Mouse (Mus musculus) ES-E14 (cell line): Measurements from ENCODE around the gene Inava. TPM values are rescaled to one million over a fixed set of nuclear protein-coding genes. Genes with fewer than 3 reads are reported as not detected.

Source experiments
- DNase-seq: peaks from one replicate; pipeline ENCODE4 v3.0.0-alpha.2; 2013; ENCODE audit warnings: low read depth, low spot score
- H3K27ac ChIP-seq: 2 replicates; pipeline ENCODE4 v1.5.1; 2012; ENCODE audit warnings: low read depth, mild to moderate bottlenecking, low read length, moderate library complexity, mixed read lengths; ENCODE audit not compliant: poor library complexity, insufficient read depth, severe bottlenecking
- H3K36me3 ChIP-seq: 2 replicates; pipeline ENCODE4 v1.6.1; 2012; ENCODE audit warnings: mild to moderate bottlenecking, low read length, moderate library complexity, mixed read lengths; ENCODE audit not compliant: control insufficient read depth, poor library complexity, insufficient read depth, severe bottlenecking
- H3K4me1 ChIP-seq, 2 experiments: fragments of 150-350 bp in 1 of 2; sonication (generic) in 1 of 2; 2 replicates each; pipeline ENCODE4 v1.6.1; 2012; ENCODE audit warnings: low read length in 2 of 2, mild to moderate bottlenecking in 1 of 2, mixed read lengths in 1 of 2; ENCODE audit not compliant: control insufficient read depth in 2 of 2, insufficient read depth in 2 of 2, poor library complexity in 1 of 2
- H3K4me3 ChIP-seq, 2 experiments: fragments of 150-350 bp in 1 of 2; sonication (generic) in 1 of 2; 2 replicates each; pipeline ENCODE4 v1.5.1; 2012; ENCODE audit warnings: low read length in 2 of 2, low read depth in 1 of 2, mild to moderate bottlenecking in 1 of 2, mixed read lengths in 1 of 2; ENCODE audit not compliant: insufficient read depth in 1 of 2, poor library complexity in 1 of 2, severe bottlenecking in 1 of 2
- H3K9ac ChIP-seq: 2 replicates; pipeline ENCODE4 v1.6.1; 2012; ENCODE audit warnings: low read depth, mild to moderate bottlenecking, low read length, mixed read lengths; ENCODE audit not compliant: poor library complexity, insufficient read depth, severe bottlenecking
- H3K9me3 ChIP-seq: fragments of 150-350 bp; sonication (generic); 2 replicates; pipeline ENCODE4 v1.6.1; 2012; ENCODE audit warnings: low read depth, mild to moderate bottlenecking, low read length; ENCODE audit not compliant: control insufficient read depth, insufficient read depth
- CHD2 ChIP-seq: IDR thresholded peaks from 2 replicates; pipeline ENCODE4 v1.6.1; 2014; ENCODE audit warnings: mild to moderate bottlenecking, low read depth, low read length, inconsistent platforms
- HCFC1 ChIP-seq: IDR thresholded peaks from 2 replicates; pipeline ENCODE4 v1.6.1; 2012; ENCODE audit warnings: low read length, inconsistent platforms, borderline replicate concordance; ENCODE audit not compliant: insufficient read depth
- MAFK ChIP-seq: IDR thresholded peaks from 2 replicates; pipeline ENCODE4 v1.6.1; 2014; ENCODE audit warnings: mild to moderate bottlenecking, low read depth, low read length, inconsistent platforms; ENCODE audit not compliant: insufficient read depth
- ZC3H11A ChIP-seq: IDR thresholded peaks from 2 replicates; pipeline ENCODE4 v1.6.1; 2012; ENCODE audit warnings: low read depth, mild to moderate bottlenecking, inconsistent platforms, low read length, borderline replicate concordance
- ZNF384 ChIP-seq: IDR thresholded peaks from 2 replicates; pipeline ENCODE4 v1.6.1; 2012; ENCODE audit warnings: low read depth, low read length, inconsistent platforms
- in situ Hi-C, 2 experiments: fragments of 600-800 bp; cut with MboI; formaldehyde crosslinking; loops; one replicate each; pipeline ENCODE4 v1.15.1; 2025; ENCODE audit warnings: low sequenced_read_pairs in 2 of 2, inconsistent platforms in 1 of 2; ENCODE audit not compliant: unreplicated experiment in 2 of 2
- total RNA-seq: library from RNA; depleted of rRNA; stranded (reverse); fragments of 300-350 nt; gene quantifications from 2 replicates; pipeline ENCODE4 v1.2.3, GENCODE M21; 2012; rRNA removed

The Inava gene
- total RNA-seq: 8.5 and 9.6 TPM in 2 replicates

DNA sequence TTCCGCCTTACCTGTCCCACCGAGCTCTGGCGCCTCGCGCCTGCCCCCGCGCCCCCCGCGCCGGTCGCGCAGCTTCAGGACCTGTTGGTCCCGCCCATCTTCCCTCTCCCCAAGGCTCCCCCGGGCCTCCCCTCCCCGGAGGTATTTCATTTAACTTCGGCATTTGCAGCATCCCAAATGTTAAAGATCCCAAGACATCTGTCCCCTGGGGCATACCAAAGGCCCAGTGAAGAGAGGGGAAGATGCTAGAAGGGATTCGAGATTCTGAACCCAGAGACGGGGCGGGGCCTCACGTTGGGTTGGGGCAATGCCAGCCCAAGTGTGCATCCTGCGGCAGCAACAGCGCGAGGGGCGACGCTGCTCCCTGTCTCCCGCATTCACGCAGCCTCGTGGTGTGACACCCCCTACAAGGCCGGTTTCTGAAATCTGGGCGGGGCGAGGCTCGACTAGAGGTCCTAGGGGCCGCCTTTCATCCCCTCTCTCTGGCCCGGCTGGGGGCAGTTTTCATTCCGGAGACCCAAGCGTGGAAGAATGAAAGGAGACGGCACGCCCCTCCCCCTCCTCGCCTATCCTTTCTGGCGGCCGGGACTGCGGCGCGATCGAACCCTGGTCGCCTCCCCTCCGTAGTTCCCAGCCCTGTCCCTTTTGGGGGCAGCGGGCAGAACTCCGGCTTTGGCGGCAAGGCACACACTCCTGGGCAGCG, at the start of gene Inava:
Inava (minus strand) TSS at position 373 of the 703 bp plus-strand sequence.
- in situ Hi-C loops: no loop called here
- Histone ChIP-seq H3K9me3 (no peaks in the 10 kb centered on the region), H3K4me1 (peaks cover 7 to 24% of the 10 kb centered on the region in 2 experiments; a peak in 3 of 4 replicates), H3K27ac (peak within 1 kb of the TSS; percentile 75), H3K9ac (peak within 1 kb of the TSS; percentile 86), H3K36me3 (no peaks in the 10 kb centered on the region), H3K4me3 (peak within 1 kb of the TSS; percentile 63 to 78)
- no peak for TF ChIP-seq CHD2
- TF ChIP-seq ZNF384: no peak
- TF ChIP-seq HCFC1: peak; percentile 2; the same call in 1 of the 2 replicates
- no peak for TF ChIP-seq ZC3H11A
- TF ChIP-seq MAFK: no peak
- DNase-seq: peak; percentile 92

DNA sequence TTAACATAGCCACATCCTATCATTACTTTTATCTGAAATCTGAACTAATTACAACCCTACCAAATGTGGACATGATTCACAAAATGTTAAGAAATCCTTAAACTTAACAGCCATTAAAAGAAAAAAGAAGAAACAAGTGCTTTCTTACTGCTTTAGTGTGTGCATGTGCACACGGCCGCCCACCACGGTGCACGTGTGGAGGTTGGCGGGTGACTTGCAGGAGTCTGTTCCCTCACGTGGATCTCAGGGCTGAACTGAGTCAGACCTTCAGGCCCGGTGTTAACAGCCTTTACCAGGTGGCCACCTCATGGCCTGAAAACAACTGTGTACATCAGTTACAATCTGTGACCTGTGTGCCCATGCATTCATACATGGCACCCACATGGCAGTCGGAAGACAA, 43.3 kb upstream of the Inava start:
- no peaks in the 10 kb centered on the region for H3K4me1 ChIP-seq
- no peak overlapping the region for H3K4me3 ChIP-seq
- no peak overlapping the region for H3K27ac ChIP-seq
- no peak overlapping the region for H3K9ac ChIP-seq
- in situ Hi-C loops: no loop called here
- no peaks in the 10 kb centered on the region for H3K9me3 ChIP-seq
- no peak for DNase-seq
- no peak for TF ChIP-seq CHD2
- no peak for TF ChIP-seq HCFC1
- no peak for TF ChIP-seq ZC3H11A
- no peak for TF ChIP-seq MAFK
- no peak for TF ChIP-seq ZNF384
- peaks cover 35% of the 10 kb centered on the region for H3K36me3 ChIP-seq

DNA sequence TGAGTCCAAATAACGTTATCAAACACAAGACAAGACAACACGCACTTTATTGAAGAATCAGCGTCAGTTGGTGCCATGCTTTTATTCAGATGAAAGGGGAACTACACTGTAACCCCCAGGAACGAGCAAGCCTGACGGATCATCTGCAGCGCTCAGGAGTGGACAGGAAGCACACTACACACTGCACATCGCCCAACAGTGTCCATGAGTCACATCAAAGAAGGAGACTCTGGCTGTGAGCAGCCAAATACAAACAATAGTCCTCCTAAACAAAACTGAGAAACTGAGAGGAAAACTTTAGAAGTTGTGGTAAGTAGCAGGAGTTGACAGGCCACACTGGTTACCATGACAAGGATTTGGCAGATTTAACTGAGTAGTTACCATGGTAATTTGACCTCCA, 34.2 kb upstream of the Inava start:
- in situ Hi-C loops: no loop called here
- TF ChIP-seq ZNF384 (no peak), ZC3H11A (no peak), CHD2 (no peak), HCFC1 (no peak), MAFK (no peak)
- H3K9me3 ChIP-seq: no peaks in the 10 kb centered on the region
- H3K4me1 ChIP-seq: peaks cover 0 to 2% of the 10 kb centered on the region in 2 experiments; a peak in 2 of 4 replicates
- H3K9ac ChIP-seq: no peak overlapping the region
- H3K36me3 ChIP-seq: peaks cover 2% of the 10 kb centered on the region; the same call in 1 of the 2 replicates
- H3K27ac ChIP-seq: no peak overlapping the region
- no peak for DNase-seq
- H3K4me3 ChIP-seq: no peak overlapping the region

DNA sequence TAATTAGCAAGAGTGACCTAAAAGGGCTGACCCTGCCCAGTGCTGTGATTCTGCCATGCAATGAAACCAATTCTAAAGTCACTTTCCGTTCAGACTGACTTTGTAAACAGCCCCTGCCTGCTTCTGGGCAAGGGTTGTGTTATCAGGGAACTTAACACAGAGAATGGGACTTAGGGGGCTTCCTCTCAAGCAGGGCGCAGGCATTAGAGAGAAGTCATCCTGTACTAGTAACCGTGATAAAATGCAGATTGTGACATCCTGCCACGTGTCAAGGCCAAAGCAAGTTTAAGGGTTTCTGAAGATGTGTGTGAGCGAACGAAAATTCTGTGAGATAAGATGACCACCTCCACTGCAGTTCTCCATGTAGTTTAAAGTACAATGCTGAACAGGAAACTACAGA, 32.1 kb upstream of the Inava start:
- DNase-seq: no peak
- Histone ChIP-seq H3K27ac (no peak overlapping the region), H3K9ac (no peak overlapping the region), H3K9me3 (no peaks in the 10 kb centered on the region), H3K4me1 (peaks cover 0 to 3% of the 10 kb centered on the region in 2 experiments; a peak in 2 of 4 replicates), H3K4me3 (no peak overlapping the region), H3K36me3 (peaks cover 2% of the 10 kb centered on the region; the same call in 1 of the 2 replicates)
- TF ChIP-seq ZNF384 (no peak), HCFC1 (no peak), MAFK (no peak), ZC3H11A (no peak), CHD2 (no peak)
- in situ Hi-C loops: no loop called here

DNA sequence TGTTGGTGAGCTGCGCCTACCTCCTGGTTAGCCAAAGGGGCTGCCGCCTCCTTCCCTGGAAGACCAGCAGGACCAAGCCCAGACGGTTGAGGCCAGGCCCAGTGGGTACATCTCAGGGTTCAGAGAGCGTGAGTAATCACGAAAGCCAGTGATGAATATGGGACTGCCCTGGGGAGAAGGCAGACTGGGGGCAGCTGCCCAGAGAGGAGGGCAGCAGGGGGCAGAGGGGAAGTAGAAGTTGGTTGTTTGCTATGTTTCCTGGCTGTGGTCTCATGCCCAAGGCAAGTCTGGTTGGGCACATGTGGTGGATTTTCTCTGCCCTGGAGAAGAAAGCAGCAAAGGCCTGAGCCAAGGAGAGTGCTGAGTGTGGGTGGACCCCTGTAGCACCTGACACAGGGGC, 29.3 kb upstream of the Inava start:
- no peak overlapping the region for H3K27ac ChIP-seq
- H3K9ac ChIP-seq: no peak overlapping the region
- H3K36me3 ChIP-seq: no peaks in the 10 kb centered on the region
- H3K9me3 ChIP-seq: no peaks in the 10 kb centered on the region
- peaks cover 0 to 3% of the 10 kb centered on the region in 2 experiments; a peak in 2 of 4 replicates for H3K4me1 ChIP-seq
- no peak overlapping the region for H3K4me3 ChIP-seq
- TF ChIP-seq CHD2: no peak
- TF ChIP-seq HCFC1: no peak
- TF ChIP-seq ZNF384: no peak
- no peak for TF ChIP-seq MAFK
- no peak for TF ChIP-seq ZC3H11A
- in situ Hi-C loops: no loop called here
- DNase-seq: no peak
